Mouse (Mus musculus) fibroblast of lung, adult 2 months (primary cell): ENCODE data around the gene Sulf2.
A peak's percentile ranks its signal among the peaks of the same experiment; 100 is the strongest.

Source experiments
- DNase-seq: peaks from one replicate; pipeline ENCODE4 v3.0.0-alpha.2; 2011; ENCODE audit warnings: low read depth

Gene Sulf2

GRCm38 (mm10) chr2:166119992-166120391 lies 35.5 kb downstream of the Sulf2 start:
- DNase-seq, result peak; percentile 61

- no peak for DNase-seq
Observed at GRCm38 (mm10) chr2:166116704-166117103, 38.8 kb downstream of the Sulf2 start.

- DNase-seq, result no peak
Observed at GRCm38 (mm10) chr2:166116278-166116608, 39.2 kb downstream of the Sulf2 start.

GRCm38 (mm10) chr2:166115571-166116277 lies 39.7 kb downstream of the Sulf2 start:
- DNase-seq, result peak; percentile 97

- DNase-seq, result no peak
Observed at GRCm38 (mm10) chr2:166112986-166113385, 42.5 kb downstream of the Sulf2 start.

GRCm38 (mm10) chr2:166111831-166112250 lies 43.6 kb downstream of the Sulf2 start:
- no peak for DNase-seq

GRCm38 (mm10) chr2:166111238-166111637 lies 44.2 kb downstream of the Sulf2 start:
- DNase-seq, result no peak

- no peak for DNase-seq
Observed at GRCm38 (mm10) chr2:166110764-166111163, 44.7 kb downstream of the Sulf2 start.

- peak; percentile 63 for DNase-seq
Observed at GRCm38 (mm10) chr2:166108326-166108725, 47.1 kb downstream of the Sulf2 start.

- DNase-seq, result no peak
Observed at GRCm38 (mm10) chr2:166107911-166108310, 47.6 kb downstream of the Sulf2 start.

GRCm38 (mm10) chr2:166106631-166107030 lies 48.8 kb downstream of the Sulf2 start:
- no peak for DNase-seq

GRCm38 (mm10) chr2:166105911-166106310 lies 49.6 kb downstream of the Sulf2 start:
- DNase-seq, result no peak

GRCm38 (mm10) chr2:166102893-166103292 lies 52.6 kb downstream of the Sulf2 start:
- no peak for DNase-seq

GRCm38 (mm10) chr2:166100309-166101262 lies 54.9 kb downstream of the Sulf2 start:
- no peak for DNase-seq

GRCm38 (mm10) chr2:166098292-166098933 lies 57.0 kb downstream of the Sulf2 start:
- no peak for DNase-seq

GRCm38 (mm10) chr2:166097443-166098291 lies 57.8 kb downstream of the Sulf2 start:
- no peak for DNase-seq

GRCm38 (mm10) chr2:166096834-166097233 lies 58.6 kb downstream of the Sulf2 start:
- no peak for DNase-seq

GRCm38 (mm10) chr2:166096300-166096699 lies 59.2 kb downstream of the Sulf2 start:
- DNase-seq, result no peak

GRCm38 (mm10) chr2:166092412-166092811 lies 63.1 kb downstream of the Sulf2 start:
- DNase-seq, result no peak

- DNase-seq, result no peak
Observed at GRCm38 (mm10) chr2:166091599-166091998, 63.9 kb downstream of the Sulf2 start.

GRCm38 (mm10) chr2:166090131-166090581 lies 65.3 kb downstream of the Sulf2 start:
- DNase-seq, result no peak

- DNase-seq, result no peak
Observed at GRCm38 (mm10) chr2:166088991-166089390, 66.5 kb downstream of the Sulf2 start.
